In the genomic region with DNA sequence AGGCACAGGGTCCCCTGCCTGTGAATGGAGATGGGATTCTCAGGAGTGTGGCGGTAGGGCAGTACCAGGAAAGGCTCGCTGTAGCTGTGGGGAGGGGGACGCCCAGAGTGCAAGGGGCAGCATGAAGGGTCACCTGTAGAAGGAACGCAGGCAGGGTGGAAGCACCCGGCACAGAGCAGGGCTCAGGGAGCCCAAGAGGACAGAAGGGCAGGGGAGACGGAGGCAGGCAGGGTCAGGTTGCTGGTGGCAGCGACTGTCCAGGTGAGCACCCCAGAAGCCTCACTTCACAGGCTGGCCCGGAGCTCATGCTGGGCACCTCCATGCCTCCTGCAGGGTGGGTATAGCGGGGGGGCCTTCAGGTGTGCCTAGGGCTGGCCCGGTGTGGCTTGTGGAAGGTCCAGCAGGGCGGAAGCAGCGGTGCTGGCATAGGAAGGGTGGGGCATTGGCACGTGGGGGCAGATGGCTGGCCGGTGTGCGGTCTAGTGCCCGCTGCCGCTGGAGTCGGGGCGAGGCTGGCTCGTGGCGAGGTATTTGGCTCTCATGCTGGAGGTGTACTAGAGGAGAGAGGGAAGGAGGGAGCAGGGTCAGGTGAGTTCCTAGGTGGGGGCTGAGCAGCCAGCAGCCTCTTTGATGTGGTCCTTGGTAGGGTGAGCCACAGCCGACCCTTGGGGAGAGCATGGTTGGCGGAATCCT, we compare ENCODE assay signal across 23 mouse cellular contexts. TPM values are rescaled to one million over a fixed set of nuclear protein-coding genes. Genes with fewer than 3 reads are reported as not detected.
DNase-seq lines count a peak whose midpoint lies in the region; ATAC-seq and TF ChIP-seq lines count a peak whose summit lies in the region.
"Had no signal": no experiment of that assay in that cellular context is flagged by ENCODE, and none has a peak within 500 bp of the region (broad histone marks: within the 10 kb centered on the region; RNA-seq: fewer than 3 reads in every experiment).

No protein-coding gene starts in this region.

- 92% methylated on average over 23 of the region's 23 CpGs for WGBS in forebrain, embryonic 13.5 days
- WGBS in forebrain, postnatal 0 days = 92% methylated on average over 23 of the region's 23 CpGs
- 95% methylated on average over 22 of the region's 23 CpGs for WGBS in intestine, embryonic 16.5 days
- 91% methylated on average over 23 of the region's 23 CpGs for WGBS in intestine, postnatal 0 days

- peak overlapping the region; percentile 27 for H3K27ac ChIP-seq in forebrain, embryonic 13.5 days
- no peak overlapping the region for H3K27ac ChIP-seq in forebrain, postnatal 0 days (ENCODE audit: low read depth, low read length)
- no peak overlapping the region for H3K27ac ChIP-seq in intestine, embryonic 16.5 days (ENCODE audit: low read length)
- H3K27ac ChIP-seq in intestine, postnatal 0 days (ENCODE audit: low read depth, low read length) = no peak overlapping the region; the same call in 1 of the 2 replicates
- H3K27ac ChIP-seq: embryonic facial prominence, embryonic 10.5 days; hindbrain, postnatal 0 days had no signal

- H3K9me3 ChIP-seq in forebrain, embryonic 13.5 days (replicated peaks) = no peaks in the 10 kb centered on the region
- H3K9me3 ChIP-seq in forebrain, postnatal 0 days (ENCODE audit: low read length) = no peaks in the 10 kb centered on the region
- no peaks in the 10 kb centered on the region for H3K9me3 ChIP-seq in intestine, embryonic 16.5 days (ENCODE audit: control insufficient read depth, low read length)
- no peaks in the 10 kb centered on the region for H3K9me3 ChIP-seq in intestine, postnatal 0 days (ENCODE audit: control insufficient read depth)
- H3K9me3 ChIP-seq: hindbrain, embryonic 13.5 days had no signal

- DNase-seq in forebrain, postnatal 0 days = no peak
- DNase-seq in T-cell, adult 2 months (ENCODE audit: low spot score) = peak; percentile 16
- DNase-seq in frontal cortex, adult 2 months (ENCODE audit: extremely low spot score in 1 of 2, low spot score in 1 of 2) = no peak
- DNase-seq in left cerebral cortex, adult 18-20 months (ENCODE audit: low spot score in 2 of 2) = no peak
- DNase-seq: adrenal gland, adult 2 months; adrenal gland, postnatal 25 days; cerebellum, adult 18-20 months; cerebellum, postnatal 10 days; gastrocnemius, postnatal 10 days; heart, postnatal 36 days had no signal

- H3K4me3 ChIP-seq in forebrain, embryonic 13.5 days = no peak overlapping the region
- H3K4me3 ChIP-seq in forebrain, postnatal 0 days (ENCODE audit: low read depth, low read length) = no peak overlapping the region
- H3K4me3 ChIP-seq in intestine, embryonic 16.5 days (ENCODE audit: low read length) = no peak overlapping the region
- no peak overlapping the region for H3K4me3 ChIP-seq in intestine, postnatal 0 days (ENCODE audit: low read depth, low read length)
- H3K4me3 ChIP-seq: embryonic facial prominence, embryonic 10.5 days; heart, embryonic 12.5 days; hindbrain, embryonic 13.5 days had no signal

- no peak for ATAC-seq in forebrain, embryonic 13.5 days
- no peak for ATAC-seq in forebrain, postnatal 0 days
- no peak for ATAC-seq in intestine, embryonic 16.5 days
- ATAC-seq in intestine, postnatal 0 days = no peak
- ATAC-seq: hindbrain, postnatal 0 days had no signal

- H3K36me3 ChIP-seq in forebrain, embryonic 13.5 days (ENCODE audit: poor library complexity, severe bottlenecking) = peaks cover 74% of the 10 kb centered on the region
- H3K36me3 ChIP-seq in forebrain, postnatal 0 days (ENCODE audit: insufficient read depth) = peaks cover 59% of the 10 kb centered on the region
- peaks cover 36% of the 10 kb centered on the region for H3K36me3 ChIP-seq in intestine, embryonic 16.5 days (ENCODE audit: control insufficient read depth, insufficient read depth, low read length)
- H3K36me3 ChIP-seq in intestine, postnatal 0 days (ENCODE audit: control insufficient read depth, insufficient read depth) = peaks cover 60% of the 10 kb centered on the region

- TF ChIP-seq CTCF in forebrain, postnatal 0 days (IDR thresholded peaks at IDR 0.05; ENCODE audit: low read depth) = no peak
- TF ChIP-seq CTCF in intestine, postnatal 0 days (IDR thresholded peaks at IDR 0.05; ENCODE audit: low read depth) = no peak

- H3K9ac ChIP-seq in forebrain, embryonic 13.5 days = no peak overlapping the region
- no peak overlapping the region for H3K9ac ChIP-seq in forebrain, postnatal 0 days
- H3K9ac ChIP-seq in intestine, embryonic 16.5 days (ENCODE audit: low read depth, low read length) = 0 out of 2 replicates have a peak overlapping the region, but pooled peaks have one; percentile 24
- no peak overlapping the region for H3K9ac ChIP-seq in intestine, postnatal 0 days (ENCODE audit: low read depth, low read length)
- H3K9ac ChIP-seq: heart, embryonic 12.5 days; hindbrain, embryonic 13.5 days had no signal

- H3K4me1 ChIP-seq in forebrain, embryonic 13.5 days = peaks cover 7% of the 10 kb centered on the region; the same call in 1 of the 2 replicates
- H3K4me1 ChIP-seq in forebrain, postnatal 0 days (ENCODE audit: insufficient read depth) = no peaks in the 10 kb centered on the region
- peaks cover 16% of the 10 kb centered on the region for H3K4me1 ChIP-seq in intestine, embryonic 16.5 days (ENCODE audit: control insufficient read depth, insufficient read depth, low read length)
- no peaks in the 10 kb centered on the region for H3K4me1 ChIP-seq in intestine, postnatal 0 days (replicated peaks; ENCODE audit: control insufficient read depth, insufficient read depth, low read length)
- H3K4me1 ChIP-seq: heart, embryonic 12.5 days had no signal

- no peak overlapping the region for H3K4me2 ChIP-seq in forebrain, embryonic 13.5 days
- H3K4me2 ChIP-seq in forebrain, postnatal 0 days (ENCODE audit: low read depth) = no peak overlapping the region
- H3K4me2 ChIP-seq in intestine, embryonic 16.5 days (ENCODE audit: low read depth, low read length) = no peak overlapping the region
- H3K4me2 ChIP-seq in intestine, postnatal 0 days (replicated peaks; ENCODE audit: low read depth) = no peak overlapping the region
- H3K4me2 ChIP-seq: heart, embryonic 12.5 days; hindbrain, embryonic 13.5 days had no signal

- no peaks in the 10 kb centered on the region for H3K27me3 ChIP-seq in forebrain, embryonic 13.5 days
- H3K27me3 ChIP-seq in forebrain, postnatal 0 days (ENCODE audit: insufficient read depth, low read length) = no peaks in the 10 kb centered on the region
- H3K27me3 ChIP-seq in intestine, embryonic 16.5 days (replicated peaks; ENCODE audit: control insufficient read depth, insufficient read depth, low read length) = no peaks in the 10 kb centered on the region
- H3K27me3 ChIP-seq in intestine, postnatal 0 days (replicated peaks; ENCODE audit: control insufficient read depth, insufficient read depth, low read length) = no peaks in the 10 kb centered on the region
- H3K27me3 ChIP-seq: heart, embryonic 12.5 days; hindbrain, embryonic 13.5 days had no signal

RNA-seq across cellular contexts. Expression of gene Lfng, which starts 16.0 kb away (rescaled TPM):
- polyA plus RNA-seq in forebrain, embryonic 13.5 days (2015; fragmentation: Nextera tagmentation; extraction: Ambion mirVana) = 28.8 and 31.8 TPM in 2 replicates
- 39.4 and 53.7 TPM in 2 replicates for total RNA-seq in forebrain, postnatal 0 days (2014; rRNA removed)
- 19.2 and 23.0 TPM in 2 replicates for polyA plus RNA-seq in forebrain, postnatal 0 days (2015; fragmentation: Nextera tagmentation; extraction: Ambion mirVana)
- polyA plus RNA-seq in intestine, embryonic 16.5 days (2015; fragmentation: Nextera tagmentation; extraction: Ambion mirVana) = 11.9 and 13.4 TPM in 2 replicates
- 7.1 and 7.3 TPM in 2 replicates for polyA plus RNA-seq in intestine, postnatal 0 days (2015; fragmentation: Nextera tagmentation; extraction: Ambion mirVana)
- 28.7 and 36.2 TPM in 2 replicates for polyA plus RNA-seq in frontal cortex, adult 2 months (2012; rRNA removed)
- total RNA-seq in left cerebral cortex, adult 18-20 months (2021) = 10 to 100 TPM; 17.0 to 17.1 TPM

RNA-seq across cellular contexts. Expression of gene Ttyh3, which starts 25.7 kb away (rescaled TPM):
- 59.3 and 63.4 TPM in 2 replicates for polyA plus RNA-seq in forebrain, embryonic 13.5 days (2015; fragmentation: Nextera tagmentation; extraction: Ambion mirVana)
- total RNA-seq in forebrain, postnatal 0 days (2014; rRNA removed) = 114 and 163 TPM in 2 replicates
- polyA plus RNA-seq in forebrain, postnatal 0 days (2015; fragmentation: Nextera tagmentation; extraction: Ambion mirVana) = 65.0 and 67.9 TPM in 2 replicates
- polyA plus RNA-seq in intestine, embryonic 16.5 days (2015; fragmentation: Nextera tagmentation; extraction: Ambion mirVana) = 17.0 and 24.3 TPM in 2 replicates
- polyA plus RNA-seq in intestine, postnatal 0 days (2015; fragmentation: Nextera tagmentation; extraction: Ambion mirVana) = 21.4 and 23.6 TPM in 2 replicates
- polyA plus RNA-seq in frontal cortex, adult 2 months (2012; rRNA removed) = 137 and 141 TPM in 2 replicates
- total RNA-seq in left cerebral cortex, adult 18-20 months (2021) = 100 to 1,000 TPM; 202 to 209 TPM

RNA-seq across cellular contexts. Expression of gene Grifin, which starts 58.3 kb away (rescaled TPM):
- 0.49 TPM in 1 of 2 replicates, not detected in the other for polyA plus RNA-seq in forebrain, embryonic 13.5 days (2015; fragmentation: Nextera tagmentation; extraction: Ambion mirVana)
- total RNA-seq in forebrain, postnatal 0 days (2014; rRNA removed) = not detected in 2 replicates
- 0.36 TPM in 1 of 2 replicates, not detected in the other for polyA plus RNA-seq in forebrain, postnatal 0 days (2015; fragmentation: Nextera tagmentation; extraction: Ambion mirVana)
- polyA plus RNA-seq in intestine, embryonic 16.5 days (2015; fragmentation: Nextera tagmentation; extraction: Ambion mirVana) = 0.70 and 0.80 TPM in 2 replicates
- polyA plus RNA-seq in intestine, postnatal 0 days (2015; fragmentation: Nextera tagmentation; extraction: Ambion mirVana) = 1.1 and 1.5 TPM in 2 replicates
- polyA plus RNA-seq in frontal cortex, adult 2 months (2012; rRNA removed) = 0.21 and 0.34 TPM in 2 replicates
- total RNA-seq in left cerebral cortex, adult 18-20 months (2021) = not detected
- total RNA-seq: adrenal gland, adult 2 months; adrenal gland, postnatal 25 days; gastrocnemius, postnatal 10 days; heart, adult 8-10 months; heart, postnatal 36 days; hindbrain, postnatal 0 days; MEL had no signal
- polyA plus RNA-seq: adrenal gland, adult 2 months; C2C12; embryonic facial prominence, embryonic 10.5 days; embryonic facial prominence, embryonic 14.5 days; gonadal fat pad, adult 2 months; hindbrain, embryonic 13.5 days; intestine, embryonic 14.5 days had no signal
